Mouse (Mus musculus) embryonic facial prominence, embryonic 11.5 days (tissue): ENCODE results near the gene Lhx9. TPM values are rescaled to one million over a fixed set of nuclear protein-coding genes. Genes with fewer than 3 reads are reported as not detected.
A peak's percentile ranks its signal among the peaks of the same experiment; 100 is the strongest.

Source experiments
- ATAC-seq: fragments of 200-750 bp; cut with Nextera tagmentation; replicated peaks from 2 replicates; pipeline ENCODE4 v1.8.0; 2017; ENCODE audit warnings: low read depth; ENCODE audit not compliant: insufficient number of reproducible peaks, low FRiP score, low TSS enrichment
- DNase-seq: peaks from one replicate; pipeline ENCODE4 v3.0.0-alpha.2; 2015; ENCODE audit warnings: low spot score
- H3K27ac ChIP-seq: fragments of 300-500 bp; sonication (generic); replicated peaks from 2 replicates; pipeline ENCODE4 v1.5.1; 2014; ENCODE audit warnings: mild to moderate bottlenecking, low read depth, low read length, control low read depth
- H3K27me3 ChIP-seq: fragments of 300-500 bp; sonication (generic); 2 replicates; pipeline ENCODE4 v1.6.1; 2014; ENCODE audit warnings: mild to moderate bottlenecking, low read length, moderate library complexity, mixed read lengths; ENCODE audit not compliant: control insufficient read depth, insufficient read depth
- H3K36me3 ChIP-seq: fragments of 300-500 bp; sonication (generic); replicated peaks from 2 replicates; pipeline ENCODE4 v1.6.1; 2014; ENCODE audit warnings: low read depth, mild to moderate bottlenecking, low read length, moderate library complexity, mixed read lengths; ENCODE audit not compliant: control insufficient read depth, insufficient read depth
- H3K4me1 ChIP-seq: fragments of 300-500 bp; sonication (generic); 2 replicates; pipeline ENCODE4 v1.6.1; 2014; ENCODE audit warnings: low read length, mixed read lengths; ENCODE audit not compliant: control insufficient read depth, insufficient read depth
- H3K4me2 ChIP-seq: fragments of 300-500 bp; sonication (generic); 2 replicates; pipeline ENCODE4 v1.6.1; 2014; ENCODE audit warnings: low read depth, mild to moderate bottlenecking, control low read depth, low read length, moderate library complexity
- H3K4me3 ChIP-seq: fragments of 300-500 bp; sonication (generic); 2 replicates; pipeline ENCODE4 v1.5.1; 2014; ENCODE audit warnings: low read depth, low read length, control low read depth
- H3K9ac ChIP-seq: fragments of 300-500 bp; sonication (generic); replicated peaks from 2 replicates; pipeline ENCODE4 v1.6.1; 2014; ENCODE audit warnings: mild to moderate bottlenecking, control low read depth, low read length
- H3K9me3 ChIP-seq: fragments of 300-500 bp; sonication (generic); replicated peaks from 2 replicates; pipeline ENCODE4 v1.6.1; 2016; ENCODE audit warnings: mild to moderate bottlenecking, low read length, inconsistent platforms, mixed read lengths; ENCODE audit not compliant: control insufficient read depth
- WGBS: fragments of 180-500 bp; shearing (Covaris S2); extraction: QIAGEN DNeasy Blood & Tissue Kit; methylation state at CpG from one replicate; pipeline ENCODE4 v1.1.7; 2014; 5-methylcytosine and 5-hydroxymethylcytosine counted together
- polyA plus RNA-seq: library from polyadenylated mRNA; unstranded; fragments of >200 nt; fragmentation: Nextera tagmentation; extraction: Ambion mirVana; gene quantifications from 2 replicates; pipeline ENCODE4 v1.2.1, GENCODE M21; 2014

Gene Lhx9
- polyA plus RNA-seq, 1 experiment from 2014 or later = 2.1 TPM

GRCm38 (mm10) chr1:138835355-138835900 is 12.9 kb downstream of the Lhx9 start:
- Histone ChIP-seq H3K27me3 (peaks cover 27% of the 10 kb centered on the region), H3K36me3 (no peaks in the 10 kb centered on the region), H3K4me1 (no peaks in the 10 kb centered on the region), H3K9me3 (no peaks in the 10 kb centered on the region), H3K9ac (no peak overlapping the region), H3K27ac (no peak overlapping the region), H3K4me2 (no peak overlapping the region), H3K4me3 (no peak overlapping the region)
- ATAC-seq (no peak), DNase-seq (peak; percentile 76)
- WGBS = 3% methylated on average over 3 of the region's 3 CpGs

- under 1% methylated on average over 16 of the region's 16 CpGs for WGBS
- peaks cover under 1% of the 10 kb centered on the region for H3K27me3 ChIP-seq
- no peaks in the 10 kb centered on the region for H3K9me3 ChIP-seq
- no peak overlapping the region for H3K9ac ChIP-seq
- H3K36me3 ChIP-seq = no peaks in the 10 kb centered on the region
- H3K4me1 ChIP-seq = no peaks in the 10 kb centered on the region
- ATAC-seq = no peak
- no peak overlapping the region for H3K27ac ChIP-seq
- DNase-seq = peak; percentile 61
- peak overlapping the region; percentile 21 for H3K4me3 ChIP-seq
- H3K4me2 ChIP-seq = peak overlapping the region; percentile 53
These were observed 17.1 kb downstream of the Lhx9 start for GRCm38 (mm10) chr1:138831309-138831708.

GRCm38 (mm10) chr1:138826841-138827240 is 21.5 kb downstream of the Lhx9 start:
- H3K27me3 ChIP-seq = no peaks in the 10 kb centered on the region

GRCm38 (mm10) chr1:138822985-138823322 is 25.4 kb downstream of the Lhx9 start:
- Histone ChIP-seq H3K9me3 (no peaks in the 10 kb centered on the region), H3K27me3 (no peaks in the 10 kb centered on the region), H3K4me1 (no peaks in the 10 kb centered on the region), H3K4me2 (no peak overlapping the region), H3K36me3 (no peaks in the 10 kb centered on the region), H3K27ac (no peak overlapping the region), H3K4me3 (no peak overlapping the region), H3K9ac (no peak overlapping the region)
- 85% methylated on average over 1 of the region's 1 CpGs for WGBS
- DNase-seq = no peak
- 0 out of 2 replicates have a peak, but pooled peaks have one; percentile 23 for ATAC-seq

More at GRCm38 (mm10) chr1:138826841-138827240, 21.5 kb downstream of the Lhx9 start:
- WGBS = 60% methylated on average over 6 of the region's 6 CpGs
- Histone ChIP-seq H3K4me2 (no peak overlapping the region), H3K9ac (no peak overlapping the region), H3K27ac (no peak overlapping the region), H3K9me3 (no peaks in the 10 kb centered on the region), H3K4me3 (no peak overlapping the region), H3K4me1 (no peaks in the 10 kb centered on the region), H3K36me3 (no peaks in the 10 kb centered on the region)
- no peak for ATAC-seq
- DNase-seq = no peak

GRCm38 (mm10) chr1:138822255-138822984 is 26.0 kb downstream of the Lhx9 start:
- Histone ChIP-seq H3K4me1 (no peaks in the 10 kb centered on the region), H3K4me2 (no peak overlapping the region), H3K27ac (no peak overlapping the region), H3K27me3 (no peaks in the 10 kb centered on the region), H3K4me3 (no peak overlapping the region), H3K9ac (no peak overlapping the region), H3K9me3 (no peaks in the 10 kb centered on the region), H3K36me3 (no peaks in the 10 kb centered on the region)
- DNase-seq (no peak), ATAC-seq (0 out of 2 replicates have a peak, but pooled peaks have one; percentile 29)
- 91% methylated on average over 7 of the region's 7 CpGs for WGBS

- Histone ChIP-seq H3K4me3 (no peak overlapping the region), H3K4me2 (no peak overlapping the region), H3K36me3 (no peaks in the 10 kb centered on the region), H3K4me1 (no peaks in the 10 kb centered on the region), H3K27ac (no peak overlapping the region), H3K9me3 (no peaks in the 10 kb centered on the region), H3K27me3 (no peaks in the 10 kb centered on the region), H3K9ac (no peak overlapping the region)
- DNase-seq (no peak), ATAC-seq (no peak)
- WGBS = 49% methylated on average over 3 of the region's 3 CpGs
These were observed 46.6 kb downstream of the Lhx9 start for GRCm38 (mm10) chr1:138801732-138802131.

GRCm38 (mm10) chr1:138801296-138801695 is 47.1 kb downstream of the Lhx9 start:
- Histone ChIP-seq H3K27ac (no peak overlapping the region), H3K9me3 (no peaks in the 10 kb centered on the region), H3K9ac (no peak overlapping the region), H3K4me3 (no peak overlapping the region), H3K4me2 (no peak overlapping the region), H3K4me1 (no peaks in the 10 kb centered on the region), H3K27me3 (no peaks in the 10 kb centered on the region), H3K36me3 (no peaks in the 10 kb centered on the region)
- DNase-seq (no peak), ATAC-seq (no peak)
- WGBS = 65% methylated on average over 3 of the region's 3 CpGs

- Histone ChIP-seq H3K4me1 (no peaks in the 10 kb centered on the region), H3K36me3 (no peaks in the 10 kb centered on the region), H3K9ac (no peak overlapping the region), H3K27ac (no peak overlapping the region), H3K27me3 (no peaks in the 10 kb centered on the region), H3K4me3 (no peak overlapping the region), H3K9me3 (no peaks in the 10 kb centered on the region), H3K4me2 (no peak overlapping the region)
- no peak for ATAC-seq
- DNase-seq = no peak
These were observed 48.6 kb downstream of the Lhx9 start for GRCm38 (mm10) chr1:138799692-138800314.
